Mouse (Mus musculus) heart, adult 18-20 months (tissue): ENCODE data around the gene Kcnk10. TPM values are rescaled to one million over a fixed set of nuclear protein-coding genes. Genes with fewer than 3 reads are reported as not detected.

ENCODE experiments used
- DNase-seq, 2 experiments: peaks; one replicate each; pipeline ENCODE4 v3.0.0; 2021 to 2022; ENCODE audit warnings: mixed read lengths in 1 of 2
- total RNA-seq, 2 experiments: library from RNA; stranded (reverse); gene quantifications; 2 replicates each; pipeline ENCODE4 v1.2.3; 2021

The Kcnk10 gene
- total RNA-seq, 2 experiments from 2014 or later: 0.05 TPM; not detected in 1

DNA sequence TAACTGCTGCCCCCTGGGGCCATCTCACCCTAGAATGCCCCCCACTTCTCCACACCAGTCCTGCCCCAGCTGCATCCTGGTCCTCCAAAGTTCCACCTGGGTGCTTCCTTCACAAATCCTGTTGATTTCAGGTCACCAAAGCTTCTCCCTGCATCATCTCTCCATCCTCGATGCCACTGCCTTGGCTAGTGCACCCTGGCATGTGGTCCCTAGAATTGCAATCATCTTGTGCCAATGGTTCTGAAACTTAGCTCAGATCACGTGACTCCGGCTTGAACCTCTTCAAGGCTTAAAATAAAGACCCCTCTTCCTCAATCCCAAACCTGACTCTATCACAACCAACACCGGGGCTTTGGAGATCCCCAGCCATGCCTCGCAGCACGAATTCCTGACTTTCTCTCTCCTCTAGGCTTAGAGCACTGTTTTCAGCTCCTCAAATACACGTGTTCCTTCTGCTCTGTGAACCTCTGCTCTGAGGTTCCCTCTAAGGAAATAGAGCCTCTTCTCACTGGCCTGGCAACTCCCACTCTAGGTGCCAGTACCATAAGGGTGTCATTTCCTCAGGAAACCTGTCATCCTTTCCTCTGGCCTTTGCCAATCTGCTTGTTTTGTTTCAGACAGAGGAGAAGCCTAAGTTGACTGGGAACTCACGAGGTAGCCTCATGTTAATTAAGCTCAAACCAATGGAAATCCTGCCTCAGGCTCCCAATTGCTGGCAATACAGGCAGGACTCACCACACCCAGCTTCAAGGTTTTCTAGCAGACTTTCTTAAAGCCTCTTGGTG, 6.0 kb downstream of the Kcnk10 start:
- DNase-seq: no peak

DNA sequence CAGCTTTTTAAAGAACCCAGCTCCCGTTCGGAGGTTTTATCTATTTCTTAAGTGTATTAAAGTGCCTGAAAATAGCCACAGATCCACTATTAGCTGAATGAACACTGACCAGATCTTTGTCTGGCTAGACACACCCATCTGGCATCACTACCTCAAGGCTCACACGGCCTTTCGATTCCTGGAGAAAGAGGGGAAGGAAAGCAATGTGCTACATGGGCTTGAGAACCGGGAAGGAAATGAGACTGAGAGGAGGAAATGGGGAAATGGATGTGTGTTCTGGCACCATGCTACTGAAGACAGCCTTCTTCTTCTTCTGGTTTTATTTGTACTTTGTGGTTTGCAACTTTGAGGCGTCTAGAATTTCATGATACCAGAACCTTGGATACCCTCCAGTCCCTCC, 8.7 kb downstream of the Kcnk10 start:
- no peak for DNase-seq

DNA sequence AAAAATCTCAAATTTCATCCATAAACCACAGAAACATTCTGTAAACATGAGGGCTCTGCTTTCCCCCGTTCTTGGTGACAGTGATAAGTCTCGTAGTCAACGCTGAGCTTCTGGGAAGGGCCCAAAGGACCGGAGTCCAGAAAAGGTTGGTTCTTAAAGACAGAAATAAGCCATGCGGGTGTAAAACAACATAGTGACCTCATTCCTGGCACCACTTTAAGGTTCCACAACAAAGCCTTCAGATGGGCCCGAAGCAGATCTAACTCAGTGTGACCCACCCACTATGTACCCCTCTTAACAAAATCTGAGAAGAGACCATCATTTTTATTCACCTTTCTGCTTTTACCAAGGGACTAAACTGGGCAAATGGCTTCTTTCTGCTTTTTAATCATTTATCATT, 10.2 kb downstream of the Kcnk10 start:
- no peak for DNase-seq

DNA sequence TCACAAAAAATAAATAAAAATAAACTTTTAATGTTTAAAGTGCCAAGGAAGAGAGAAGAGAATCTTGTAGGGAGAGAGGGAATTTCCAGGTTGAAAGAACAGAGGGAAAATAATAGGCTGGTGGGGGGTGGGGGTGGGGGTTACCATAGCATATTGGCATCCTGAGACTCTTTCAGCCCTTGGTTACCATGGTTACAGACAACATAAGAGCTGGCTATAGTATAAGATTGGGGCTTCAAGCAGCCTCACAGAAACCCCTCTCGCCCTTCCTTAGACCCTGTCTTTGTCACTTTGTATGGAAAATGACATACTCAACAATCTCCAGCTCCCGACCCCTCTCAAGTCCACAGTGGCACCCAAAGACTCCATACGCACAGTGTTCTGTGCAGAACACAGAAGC, 13.7 kb downstream of the Kcnk10 start:
- DNase-seq: no peak

DNA sequence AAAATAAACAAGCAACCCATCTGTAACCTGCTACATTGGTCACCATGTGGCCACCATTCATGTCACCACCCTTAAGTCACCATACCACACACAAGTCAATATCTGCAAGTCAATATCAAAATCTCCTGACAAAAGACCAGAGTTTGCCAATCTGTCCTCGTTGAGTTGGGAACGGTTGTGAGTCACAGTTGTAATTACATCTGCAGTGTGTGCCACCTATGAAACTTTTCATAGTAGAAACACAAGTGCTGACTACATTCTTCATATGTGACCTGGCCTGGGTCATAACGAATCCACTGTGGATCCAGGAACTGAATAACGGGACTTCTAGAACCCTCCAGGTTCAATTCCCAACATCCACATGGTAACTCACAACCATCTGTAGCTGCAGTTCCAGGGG, 14.8 kb downstream of the Kcnk10 start:
- DNase-seq: no peak

DNA sequence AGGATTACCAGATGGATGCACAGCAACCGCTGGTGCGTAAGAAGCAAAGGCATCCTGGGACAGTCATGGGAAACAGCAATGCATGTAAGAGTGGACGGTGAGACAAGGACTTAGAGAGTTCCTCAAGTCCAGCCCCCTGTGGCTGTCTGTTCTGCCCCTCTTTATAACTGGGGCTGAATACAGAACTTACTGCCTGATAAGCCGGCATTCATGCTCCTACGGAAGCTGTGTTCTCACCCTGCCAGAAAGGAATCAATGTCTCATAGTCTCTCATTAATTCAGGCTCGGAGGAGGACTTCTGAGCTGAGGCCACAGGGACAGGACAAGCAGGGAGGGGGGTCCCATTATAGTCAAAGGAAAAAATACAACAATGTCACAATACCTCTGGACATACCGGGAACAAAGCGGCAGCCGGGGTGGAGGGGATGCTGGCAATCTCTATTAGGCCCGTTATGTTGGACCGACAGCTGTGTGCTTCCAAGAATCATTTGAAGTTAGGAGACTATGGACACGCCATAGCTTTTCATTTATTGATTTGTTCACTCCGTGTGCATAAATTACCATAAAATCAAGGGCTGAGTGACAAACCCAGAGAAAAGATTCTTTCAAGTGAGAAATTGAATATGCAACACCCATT, 15.7 kb downstream of the Kcnk10 start:
- no peak for DNase-seq

DNA sequence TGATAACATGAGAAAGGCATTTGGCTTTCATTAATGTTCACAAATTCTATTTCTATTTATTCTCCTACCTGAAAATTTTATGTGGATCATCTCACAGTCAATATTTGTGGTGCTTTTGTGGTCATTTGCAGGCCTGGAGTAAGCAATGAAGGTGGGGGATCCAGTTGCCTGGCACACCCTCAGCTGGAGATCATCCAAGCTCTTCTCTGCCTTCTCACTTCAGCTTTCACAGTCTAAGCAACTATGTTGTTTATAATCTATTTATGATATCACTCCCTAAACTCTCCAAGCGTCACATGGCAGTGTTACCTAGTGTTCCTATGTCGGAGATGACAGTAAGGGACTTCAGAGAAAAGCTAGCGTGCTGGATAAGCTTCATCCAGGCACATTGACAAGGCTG, 18.1 kb downstream of the Kcnk10 start:
- DNase-seq: no peak

DNA sequence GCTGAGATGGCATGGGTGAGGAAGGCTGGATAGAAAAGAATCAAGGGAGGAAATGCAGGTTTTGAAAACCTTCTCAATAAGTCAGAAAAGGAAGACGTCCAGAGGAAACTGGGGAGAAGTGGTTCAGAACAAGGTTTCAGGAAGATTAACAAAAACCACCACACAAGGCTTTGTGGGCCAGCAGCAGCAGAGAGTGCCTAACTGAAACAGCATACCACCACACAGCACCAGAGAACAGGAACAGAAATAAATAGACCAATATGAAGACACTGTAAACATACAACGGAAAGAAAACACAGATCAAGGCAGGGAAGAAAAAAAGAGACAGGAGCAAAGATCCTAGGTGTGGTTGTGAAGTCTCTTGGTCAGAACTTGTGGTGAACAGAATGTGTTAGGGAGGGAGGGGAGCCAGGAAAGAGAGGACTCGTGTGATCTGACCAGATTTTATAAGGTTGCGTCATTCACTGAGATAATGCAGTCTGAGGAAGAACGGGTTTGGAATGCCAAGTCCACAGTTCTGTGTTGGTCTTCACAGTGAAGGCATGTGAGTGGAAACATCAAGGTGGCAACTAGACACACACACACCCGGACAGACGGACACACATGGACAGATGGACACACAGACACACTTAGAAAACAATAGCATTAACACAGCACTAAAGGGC, 21.0 kb downstream of the Kcnk10 start:
- DNase-seq: no peak

DNA sequence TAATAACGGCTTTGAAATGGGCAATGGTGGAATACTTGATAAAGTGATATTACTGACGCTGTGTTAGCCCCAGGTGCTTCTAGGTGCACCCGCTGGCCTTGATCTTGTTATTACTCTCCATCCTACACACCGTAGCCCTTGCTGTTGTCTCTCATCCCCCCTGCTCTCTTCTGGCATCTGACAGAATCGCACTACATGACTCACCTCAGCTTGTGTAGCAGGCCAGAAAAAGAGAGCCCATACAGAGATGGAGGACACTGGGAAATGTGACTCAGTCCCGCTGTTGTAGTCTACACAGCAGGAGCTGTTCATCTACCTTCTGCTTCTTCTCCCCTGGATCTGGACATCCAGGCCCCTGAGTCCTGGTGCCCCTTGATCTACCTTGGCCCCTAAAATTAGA, 28.1 kb downstream of the Kcnk10 start:
- no peak for DNase-seq

DNA sequence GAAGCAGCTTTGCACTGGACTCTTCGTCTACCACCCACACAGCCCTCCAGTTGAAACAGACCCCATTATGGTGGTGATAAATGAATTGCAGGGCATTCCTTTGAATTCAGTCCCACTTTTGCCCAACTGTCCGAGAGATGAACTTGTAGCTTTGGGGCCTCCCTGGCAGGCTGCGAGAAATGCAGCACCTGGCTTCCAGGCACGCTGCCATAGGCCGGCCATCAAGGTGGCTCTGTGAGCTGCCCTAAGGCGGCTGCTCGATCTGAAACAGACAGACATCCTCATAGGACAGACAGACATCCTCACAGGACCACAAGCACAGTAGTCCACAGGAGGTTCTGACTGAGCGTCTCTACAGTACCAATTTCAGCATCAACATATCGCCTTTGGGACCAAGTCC, 30.0 kb downstream of the Kcnk10 start:
- no peak for DNase-seq

DNA sequence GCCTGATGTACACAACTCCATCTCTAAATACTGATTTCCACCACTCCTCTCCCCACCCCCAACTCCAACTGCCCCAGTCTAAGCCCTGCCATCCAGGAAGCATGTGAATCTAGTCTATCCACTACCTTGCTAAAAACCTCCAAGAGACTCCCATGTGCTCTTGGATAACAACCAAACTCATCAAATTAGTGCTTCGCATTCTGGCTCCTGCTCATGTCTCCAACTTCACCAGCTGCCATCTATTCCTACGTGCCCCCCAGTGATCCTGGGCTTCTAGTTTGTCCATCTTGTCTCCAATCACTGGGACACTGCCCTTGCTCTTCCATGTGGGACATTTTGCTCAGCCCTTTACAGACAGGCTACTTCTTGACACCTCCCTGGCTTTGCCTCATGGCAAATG, 32.2 kb downstream of the Kcnk10 start:
- no peak for DNase-seq

DNA sequence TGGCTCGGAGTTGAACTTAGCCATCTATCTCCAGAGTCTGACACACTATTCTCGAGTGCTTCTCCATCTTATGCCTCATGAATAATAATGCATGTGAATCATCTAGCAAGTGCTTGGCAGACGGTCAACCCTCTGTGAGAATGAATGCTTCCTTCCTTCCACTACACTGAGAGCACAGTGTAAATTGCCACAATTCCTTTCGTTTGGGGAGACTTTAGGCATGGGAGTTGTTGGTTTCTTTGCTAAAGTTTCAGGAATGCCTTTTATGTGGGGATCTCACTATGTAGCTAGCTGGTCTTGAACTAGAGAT, 32.9 kb downstream of the Kcnk10 start:
- DNase-seq: no peak

DNA sequence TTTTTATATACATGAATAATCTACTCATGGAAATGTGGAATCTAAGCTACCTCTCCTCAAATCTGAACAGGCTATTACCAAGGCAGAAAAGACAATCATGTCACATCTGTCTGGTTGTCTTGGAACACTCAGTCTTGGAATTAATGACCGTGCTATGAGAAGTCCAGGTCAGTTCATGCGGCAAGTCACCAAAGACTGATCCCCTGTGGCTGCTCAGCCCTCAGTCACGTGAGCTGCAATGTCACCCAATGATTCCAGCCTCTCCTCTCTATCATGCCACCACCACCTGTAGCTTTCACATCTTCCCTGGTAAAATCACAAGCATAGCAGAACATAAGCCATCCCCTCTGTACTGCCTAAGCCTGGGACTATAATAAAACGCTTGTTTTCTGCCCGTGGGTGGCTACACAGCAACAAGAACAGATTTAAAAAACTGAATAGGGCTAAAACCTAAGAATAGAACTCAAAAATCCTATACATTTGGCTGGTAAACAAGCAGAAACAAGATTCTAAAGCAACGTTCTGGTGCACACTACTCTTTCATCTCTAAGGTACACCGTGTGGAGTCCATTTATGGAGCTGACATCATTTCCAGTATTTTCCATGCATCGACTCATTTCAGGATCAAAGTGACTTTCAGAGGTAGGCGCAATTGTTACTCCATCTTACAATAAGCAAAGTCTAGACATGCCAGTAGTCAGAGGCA, 33.4 kb downstream of the Kcnk10 start:
- no peak for DNase-seq

DNA sequence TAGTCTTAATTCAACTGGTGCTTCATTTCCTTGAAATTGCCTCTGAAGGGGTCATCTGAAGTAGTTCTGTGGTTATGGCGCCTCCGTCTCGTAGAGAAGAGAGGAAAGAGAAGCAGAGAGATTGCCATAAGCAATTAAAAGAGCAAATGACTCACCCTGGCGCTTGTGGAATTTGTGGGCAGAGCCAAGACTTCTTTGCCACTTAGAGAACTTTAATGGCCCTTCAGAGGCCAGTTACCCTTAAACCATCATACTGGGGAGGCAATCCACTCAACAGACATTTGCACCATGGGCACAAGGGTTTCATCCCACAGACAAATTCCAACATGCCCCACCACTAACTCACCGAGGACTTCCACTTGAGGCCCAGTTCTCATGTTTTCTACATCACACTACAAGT, 41.4 kb downstream of the Kcnk10 start:
- no peak for DNase-seq

DNA sequence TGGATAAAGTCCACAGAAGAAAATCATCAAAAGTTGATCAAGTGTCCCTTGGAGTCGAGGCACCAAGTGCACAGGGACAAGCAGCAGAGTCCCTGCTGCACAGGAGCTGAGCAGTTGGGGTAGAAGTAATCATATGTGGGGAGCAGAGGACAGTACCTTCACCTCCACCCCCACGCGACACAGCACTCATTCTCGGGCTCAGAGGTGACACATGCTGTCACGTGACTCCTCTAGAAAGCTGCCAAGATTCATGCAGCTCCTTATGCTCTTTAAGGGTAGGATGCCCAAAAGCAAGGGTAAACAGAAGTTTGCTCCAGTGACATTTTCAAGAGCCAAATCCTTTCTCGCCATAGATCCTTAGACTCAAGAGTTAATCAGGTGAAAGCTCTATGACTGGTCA, 42.1 kb downstream of the Kcnk10 start:
- DNase-seq: no peak

DNA sequence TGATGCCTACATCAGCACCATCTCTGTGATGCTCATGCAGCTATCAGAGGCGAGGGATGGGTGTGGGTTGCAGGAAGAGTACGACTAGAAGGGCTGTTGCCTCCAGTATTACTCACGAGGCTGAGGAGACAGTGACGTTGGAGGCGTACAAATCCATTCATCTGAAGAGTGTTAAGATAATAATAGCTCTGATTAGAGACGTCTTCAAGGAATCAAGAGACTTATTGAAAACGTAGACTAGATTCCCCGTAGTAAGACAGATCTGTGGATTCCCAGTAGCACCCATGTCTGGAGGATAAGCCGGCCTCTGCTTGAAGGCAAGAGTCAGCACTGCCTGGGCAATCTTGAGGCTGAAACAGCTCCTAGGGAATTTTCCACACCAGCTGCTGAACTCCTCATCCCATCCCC, 42.6 kb downstream of the Kcnk10 start:
- DNase-seq: no peak

DNA sequence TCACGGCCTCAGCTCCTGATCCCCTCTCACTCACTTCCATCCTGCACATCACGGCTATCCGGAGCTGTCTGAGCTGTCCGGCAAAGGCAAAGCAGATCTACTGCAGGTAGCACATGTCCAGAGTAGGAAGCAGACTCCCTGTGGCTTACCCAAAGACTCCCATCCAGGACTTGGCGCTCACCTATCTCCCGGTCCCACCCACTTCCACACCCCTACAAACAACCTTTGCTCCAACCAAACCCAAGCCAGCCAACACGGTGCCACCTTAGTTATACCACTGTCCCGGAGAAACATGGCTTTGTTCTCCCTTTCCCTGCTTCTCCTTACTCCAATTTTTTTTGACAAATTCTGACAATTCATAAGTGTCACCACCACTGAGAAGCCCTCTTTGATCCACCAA, 49.5 kb downstream of the Kcnk10 start:
- no peak for DNase-seq

DNA sequence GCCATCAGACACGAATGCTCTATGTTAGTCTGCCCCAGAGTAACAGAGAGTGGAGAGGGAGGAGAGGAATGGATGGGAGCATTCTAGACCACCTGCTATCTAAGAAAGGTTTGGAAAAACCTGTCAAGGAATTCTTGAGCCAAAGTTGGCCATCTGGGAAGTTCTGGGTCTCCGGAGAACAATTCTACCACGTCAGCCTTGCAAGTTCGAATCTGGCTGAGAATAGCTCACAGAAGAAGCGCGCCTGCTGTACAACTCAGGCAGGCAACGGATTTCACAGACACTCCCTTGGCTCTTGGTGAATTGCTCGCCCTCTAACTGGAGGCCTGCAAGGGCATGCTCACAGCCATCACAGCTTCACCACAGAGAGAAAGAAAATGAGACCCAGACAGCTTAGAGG, 52.7 kb downstream of the Kcnk10 start:
- DNase-seq: no peak

DNA sequence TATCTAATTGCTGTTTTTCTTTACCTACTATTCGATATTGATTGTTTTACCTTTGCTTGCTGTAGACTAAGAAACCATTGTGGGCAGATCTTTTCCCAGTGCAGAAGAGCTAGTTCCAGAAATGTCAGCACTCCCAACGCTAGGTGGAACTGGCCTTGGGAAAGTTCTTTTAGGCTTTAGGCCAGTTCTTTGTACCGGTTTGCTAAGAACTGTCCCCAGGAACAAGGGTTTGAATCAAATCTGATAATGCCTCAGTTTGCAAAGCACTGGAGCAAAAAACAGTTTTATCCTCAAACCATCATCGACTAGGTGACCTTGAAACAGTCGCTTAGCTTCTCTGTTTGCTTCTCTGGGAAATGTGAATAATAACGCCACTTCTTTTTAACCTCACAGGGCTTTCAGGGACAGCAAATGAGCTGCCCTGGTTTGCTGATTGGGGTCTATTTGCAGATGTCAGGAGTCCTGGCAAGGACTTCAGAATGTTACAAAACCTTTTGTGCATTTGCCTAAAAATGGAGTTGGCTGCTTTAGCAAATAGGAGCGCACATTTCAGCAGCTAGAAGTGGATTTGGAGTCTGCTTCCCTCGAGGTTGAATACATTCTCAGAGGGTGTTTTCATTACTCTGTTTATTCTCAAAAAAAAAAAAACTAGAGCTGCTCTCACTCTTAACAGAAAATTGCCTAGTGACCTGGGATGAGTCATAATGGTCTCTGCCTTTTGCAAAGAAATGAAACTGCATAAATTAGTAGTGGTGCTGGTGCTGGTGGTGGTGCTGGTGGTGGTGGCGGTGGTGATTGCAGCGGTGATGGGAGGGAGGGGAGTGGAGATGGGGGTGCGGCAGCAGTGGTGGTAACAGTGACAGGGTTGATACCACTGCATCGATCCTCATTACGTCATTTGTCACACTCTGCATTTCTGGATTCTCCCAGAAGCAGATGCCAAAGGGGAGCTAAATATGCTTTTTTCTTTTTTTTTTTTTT, 53.5 kb downstream of the Kcnk10 start:
- no peak for DNase-seq

DNA sequence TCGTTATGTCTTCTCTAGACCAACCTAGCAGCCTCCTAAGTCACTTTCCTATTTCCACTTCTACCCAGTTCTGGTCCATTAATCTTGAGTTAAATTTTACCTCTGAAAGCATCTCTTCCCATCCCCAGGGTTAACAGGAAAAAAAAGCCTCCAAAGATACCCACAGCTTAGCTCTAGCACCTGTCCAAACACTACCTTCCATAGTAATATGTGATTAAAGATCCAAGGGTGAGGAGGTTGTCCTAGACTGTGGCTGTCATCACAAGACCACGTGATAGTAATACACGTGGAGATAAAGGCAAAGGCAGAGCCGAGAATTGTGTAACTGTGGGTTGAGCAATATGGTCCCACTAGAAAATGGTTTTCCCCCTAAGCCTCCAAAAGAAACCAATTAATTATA, 56.8 kb downstream of the Kcnk10 start:
- no peak for DNase-seq

DNA sequence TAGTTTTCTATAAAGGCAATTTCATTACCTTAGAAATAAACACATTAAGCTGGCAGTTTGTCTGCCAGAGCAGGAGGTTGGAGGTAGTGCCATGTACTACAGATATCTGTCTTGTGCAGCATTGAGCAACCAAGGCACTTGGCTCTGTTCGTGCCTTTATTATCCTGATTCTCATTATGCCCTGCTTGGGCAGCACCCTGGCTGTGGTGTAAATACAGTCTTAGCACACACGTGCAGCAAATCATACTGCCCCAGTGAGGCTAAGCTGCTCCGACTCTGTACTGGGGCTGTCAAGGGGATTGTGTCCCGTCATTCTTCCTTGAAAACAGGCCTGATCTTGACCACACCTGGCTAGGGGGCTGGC, 57.6 kb downstream of the Kcnk10 start:
- DNase-seq: no peak
